Mouse (Mus musculus) megakaryocyte-erythroid progenitor cell, adult 5 weeks (primary cell): ENCODE results near the gene Nufip2. TPM values are rescaled to one million over a fixed set of nuclear protein-coding genes. Genes with fewer than 3 reads are reported as not detected.

Experiments
- polyA plus RNA-seq: library from polyadenylated mRNA; stranded (reverse); fragments of >175 nt; gene quantifications from 2 replicates; pipeline ENCODE4 v1.2.3, GENCODE M21; 2012

Gene Nufip2
- 45.5 and 58.3 TPM in 2 replicates for polyA plus RNA-seq

GRCm38 (mm10) chr11:77685383-77686265, at the start of gene Nufip2:
TSS of gene Nufip2 (plus strand) at chr11:77686155.

DNA sequence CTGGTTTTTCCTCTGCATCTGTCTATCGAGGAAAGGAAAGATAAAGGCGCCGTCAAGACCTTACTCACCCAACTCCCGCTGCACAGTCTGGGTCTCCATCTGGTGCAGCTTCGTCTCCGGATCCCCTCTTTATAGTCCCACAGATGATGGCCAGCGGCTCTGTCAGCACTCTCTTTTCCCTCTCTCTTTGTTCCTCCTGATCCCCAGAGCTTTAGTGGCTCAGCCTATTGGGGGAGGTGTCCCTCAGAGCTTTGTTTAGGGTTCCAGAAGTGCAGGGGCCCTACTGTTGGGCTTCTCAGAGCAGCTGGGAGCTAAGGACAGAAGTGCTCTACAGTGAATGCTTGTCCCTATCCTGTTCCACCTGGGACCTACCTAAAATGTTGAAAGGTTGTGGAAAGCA, 39.2 kb downstream of the Nufip2 start, which contains the start of gene Cryba1:
Gene Cryba1 (minus strand): TSS at position 101 of the 400 bp plus-strand sequence.

GRCm38 (mm10) chr11:77762783-77763672, 77.1 kb downstream of the Nufip2 start, which contains the start of gene Myo18a:
TSS of gene Myo18a (plus strand) at chr11:77763246.

GRCm38 (mm10) chr11:77787707-77788106, 101.8 kb downstream of the Nufip2 start, which contains the start of gene Gm10277:
TSS of gene Gm10277 (minus strand) at chr11:77787747.

Other genes starting within 250 kb of the Nufip2 start
- gene Coro6, start 223.7 kb upstream of the Nufip2 start, polyA plus RNA-seq: 0.11 TPM in 1 of 2 replicates, not detected in the other
- 59.6 and 88.6 TPM in 2 replicates for gene Ankrd13b, start 196.5 kb upstream of the Nufip2 start, polyA plus RNA-seq
- 136 and 171 TPM in 2 replicates for gene Git1, start 192.6 kb upstream of the Nufip2 start, polyA plus RNA-seq
- gene Abhd15, start 171.0 kb upstream of the Nufip2 start, polyA plus RNA-seq: 9.8 and 10.0 TPM in 2 replicates
- gene Trp53i13, start 170.2 kb upstream of the Nufip2 start, polyA plus RNA-seq: 34.3 and 40.2 TPM in 2 replicates
- 0.27 and 0.42 TPM in 2 replicates for gene Gm10392, start 167.0 kb upstream of the Nufip2 start, polyA plus RNA-seq
- gene Taok1, start 78.3 kb upstream of the Nufip2 start, polyA plus RNA-seq: 2.1 and 2.9 TPM in 2 replicates
- not detected in 2 replicates for gene Cryba1, start 39.1 kb downstream of the Nufip2 start, polyA plus RNA-seq
- 64.5 and 95.7 TPM in 2 replicates for gene Myo18a, start 77.1 kb downstream of the Nufip2 start, polyA plus RNA-seq
- 0.03 TPM in 2 replicates for gene Gm10277, start 101.6 kb downstream of the Nufip2 start, polyA plus RNA-seq
- gene Pipox, start 207.9 kb downstream of the Nufip2 start, polyA plus RNA-seq: 0.03 and 0.04 TPM in 2 replicates
- gene Sez6, start 244.6 kb downstream of the Nufip2 start, polyA plus RNA-seq: not detected in 2 replicates